Mouse (Mus musculus) CH12.LX (cell line): ENCODE measurements around the gene Pik3r2.

Source experiments
- CHD2 ChIP-seq: IDR thresholded peaks from 2 replicates; pipeline ENCODE4 v1.6.1; 2011; ENCODE audit warnings: low read length, improper control_type of control experiment
- CTCF ChIP-seq, 2 experiments: IDR thresholded peaks in 1 of 2; conservative IDR thresholded peaks in 1 of 2; 2 replicates each; pipeline ENCODE4 v1.5.1; 2011 to 2012; ENCODE audit warnings: low read depth in 2 of 2, low read length in 2 of 2, improper control_type of control experiment in 1 of 2, inconsistent platforms in 1 of 2, mild to moderate bottlenecking in 1 of 2, moderate library complexity in 1 of 2
- EP300 ChIP-seq: IDR thresholded peaks from 2 replicates; pipeline ENCODE4 v1.6.1; 2011; ENCODE audit warnings: low read length, improper control_type of control experiment
- GABPA ChIP-seq: IDR thresholded peaks from 2 replicates; pipeline ENCODE4 v1.6.1; 2012; ENCODE audit warnings: low read depth, low read length, improper control_type of control experiment, inconsistent platforms; ENCODE audit not compliant: insufficient replicate concordance
- MAFK ChIP-seq: IDR thresholded peaks from 2 replicates; pipeline ENCODE4 v1.6.1; 2011; ENCODE audit warnings: low read length, improper control_type of control experiment; ENCODE audit not compliant: insufficient replicate concordance
- MAZ ChIP-seq: IDR thresholded peaks from 2 replicates; pipeline ENCODE4 v1.6.1; 2012; ENCODE audit warnings: low read depth, mild to moderate bottlenecking, inconsistent platforms, low read length, improper control_type of control experiment, moderate library complexity
- NRF1 ChIP-seq: IDR thresholded peaks from 2 replicates; pipeline ENCODE4 v1.6.1; 2014; ENCODE audit warnings: low read depth, mild to moderate bottlenecking, inconsistent platforms, low read length, improper control_type of control experiment, moderate library complexity
- POLR2A ChIP-seq: IDR thresholded peaks from 2 replicates; pipeline ENCODE4 v1.6.1; 2011; ENCODE audit warnings: low read depth, mild to moderate bottlenecking, improper control_type of control experiment, low read length
- TBP ChIP-seq: conservative IDR thresholded peaks from 2 replicates; pipeline ENCODE4 v1.6.1; 2011; ENCODE audit warnings: low read depth, low read length, improper control_type of control experiment
- TCF12 ChIP-seq: IDR thresholded peaks from 2 replicates; pipeline ENCODE4 v1.6.1; 2014; ENCODE audit warnings: low read depth, mild to moderate bottlenecking, inconsistent platforms, low read length, improper control_type of control experiment
- UBTF ChIP-seq: IDR thresholded peaks from 2 replicates; pipeline ENCODE4 v1.6.1; 2012; ENCODE audit warnings: low read depth, mild to moderate bottlenecking, inconsistent platforms, low read length, improper control_type of control experiment, moderate library complexity
- ZNF384 ChIP-seq: IDR thresholded peaks from 2 replicates; pipeline ENCODE4 v1.6.1; 2012; ENCODE audit warnings: low read depth, low read length, improper control_type of control experiment, inconsistent platforms

DNA sequence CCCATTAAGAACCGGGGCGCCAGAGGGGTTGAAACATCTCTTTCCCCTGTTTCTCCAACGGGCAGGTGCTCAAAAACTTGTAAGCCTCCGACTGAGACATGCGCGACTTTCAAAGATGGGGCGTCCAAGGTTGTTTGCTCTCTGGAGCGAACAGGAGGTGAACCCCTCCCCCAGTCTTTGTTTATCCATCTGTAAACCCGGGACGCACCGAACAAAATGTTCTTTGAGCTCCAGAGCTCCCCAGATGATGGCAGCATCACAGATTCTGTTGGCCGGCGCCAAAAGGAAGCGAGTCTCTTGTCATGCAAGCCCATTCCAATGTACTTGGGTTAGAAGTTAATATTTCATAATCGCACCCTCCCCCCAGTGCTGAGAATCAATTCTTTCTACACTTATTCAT lies 21.8 kb upstream of the Pik3r2 start:
- TF ChIP-seq EP300 (no peak), POLR2A (no peak), GABPA (no peak), CTCF (conservative IDR thresholded peaks at IDR 0.05 in 1 of 2, IDR thresholded peaks at IDR 0.05 in 1 of 2; ENCODE audit: low read depth in 2 of 2, low read length in 2 of 2) (no peak), TBP (no peak), TCF12 (no peak), UBTF (no peak), ZNF384 (no peak), MAFK (no peak), CHD2 (no peak), NRF1 (no peak), MAZ (no peak)
